Mouse (Mus musculus) liver, embryonic 15.5 days (tissue): ENCODE data around the gene Tead4. TPM values are rescaled to one million over a fixed set of nuclear protein-coding genes. Genes with fewer than 3 reads are reported as not detected.

Experiments
- ATAC-seq: fragments of 200-750 bp; cut with Nextera tagmentation; 2 replicates; pipeline ENCODE4 v1.8.0; 2017; ENCODE audit warnings: moderate number of reproducible peaks, mild to moderate bottlenecking, moderate library complexity; ENCODE audit not compliant: insufficient read depth
- H3K27ac ChIP-seq: fragments of 300-500 bp; sonication (generic); replicated peaks from 2 replicates; pipeline ENCODE4 v1.5.1; 2015; ENCODE audit warnings: mild to moderate bottlenecking, inconsistent platforms
- H3K27me3 ChIP-seq: fragments of 300-500 bp; sonication (generic); 2 replicates; pipeline ENCODE4 v1.6.1; 2015; ENCODE audit warnings: mild to moderate bottlenecking, inconsistent platforms
- H3K36me3 ChIP-seq: fragments of 300-500 bp; sonication (generic); replicated peaks from 2 replicates; pipeline ENCODE4 v1.6.1; 2015; ENCODE audit warnings: moderate library complexity, mild to moderate bottlenecking, inconsistent platforms
- H3K4me1 ChIP-seq: fragments of 300-500 bp; sonication (generic); replicated peaks from 2 replicates; pipeline ENCODE4 v1.6.1; 2015; ENCODE audit warnings: inconsistent platforms
- H3K4me2 ChIP-seq: fragments of 300-500 bp; sonication (generic); 2 replicates; pipeline ENCODE4 v1.6.1; 2015; ENCODE audit warnings: moderate library complexity, mild to moderate bottlenecking, inconsistent platforms
- H3K4me3 ChIP-seq: fragments of 300-500 bp; sonication (generic); replicated peaks from 2 replicates; pipeline ENCODE4 v1.5.1; 2015; ENCODE audit warnings: mild to moderate bottlenecking, inconsistent platforms
- H3K9ac ChIP-seq: fragments of 300-500 bp; sonication (generic); 2 replicates; pipeline ENCODE4 v1.6.1; 2015; ENCODE audit warnings: moderate library complexity, mild to moderate bottlenecking, inconsistent platforms
- H3K9me3 ChIP-seq: fragments of 300-500 bp; sonication (generic); replicated peaks from 2 replicates; pipeline ENCODE4 v1.6.1; 2016; ENCODE audit warnings: inconsistent platforms
- WGBS: fragments of 180-500 bp; shearing (Covaris S2); methylation state at CpG from one replicate; pipeline ENCODE4 v1.1.7; 2015; ENCODE audit warnings: mixed read lengths; ENCODE audit not compliant: insufficient replicate concordance; 5-methylcytosine and 5-hydroxymethylcytosine counted together
- polyA plus RNA-seq: library from polyadenylated mRNA; unstranded; fragments of >200 nt; fragmentation: Nextera tagmentation; extraction: Ambion mirVana; gene quantifications from 2 replicates; pipeline ENCODE4 v1.2.1, GENCODE M21; 2015

The Tead4 gene
- polyA plus RNA-seq, 1 experiment from 2014 or later, result 0.55 TPM

DNA sequence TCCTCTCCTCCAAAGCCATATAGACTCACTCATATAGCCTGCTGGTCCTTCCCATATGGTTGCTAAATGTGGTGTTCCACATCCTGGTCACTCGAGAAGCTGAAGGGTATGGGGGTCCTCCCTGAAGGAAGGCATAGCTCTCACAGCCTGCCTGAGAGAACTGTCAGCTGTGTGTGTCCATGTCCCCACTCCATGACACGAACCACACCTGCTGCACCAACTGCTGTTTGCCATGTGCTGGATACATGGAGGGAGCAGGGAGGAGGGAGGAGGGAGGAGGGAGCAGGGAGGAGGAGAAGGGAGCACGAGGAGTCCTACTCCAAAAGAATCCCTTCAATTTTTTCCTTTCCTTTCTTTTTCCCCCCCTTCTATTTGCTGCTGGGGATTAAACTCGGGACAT lies 30.8 kb downstream of the Tead4 start:
- H3K27me3 ChIP-seq, result no peaks in the 10 kb centered on the region
- 47% methylated on average over 4 of the region's 4 CpGs for WGBS
- no peaks in the 10 kb centered on the region for H3K4me1 ChIP-seq
- no peak overlapping the region for H3K4me2 ChIP-seq
- no peaks in the 10 kb centered on the region for H3K9me3 ChIP-seq
- H3K9ac ChIP-seq, result no peak overlapping the region
- no peak overlapping the region for H3K4me3 ChIP-seq
- no peak for ATAC-seq
- H3K36me3 ChIP-seq, result no peaks in the 10 kb centered on the region
- no peak overlapping the region for H3K27ac ChIP-seq

GRCm38 (mm10) chr6:128264870-128265526 lies 35.6 kb downstream of the Tead4 start:
- Histone ChIP-seq H3K9ac (no peak overlapping the region), H3K27ac (no peak overlapping the region), H3K27me3 (no peaks in the 10 kb centered on the region), H3K9me3 (no peaks in the 10 kb centered on the region), H3K4me1 (no peaks in the 10 kb centered on the region), H3K4me3 (no peak overlapping the region), H3K4me2 (no peak overlapping the region), H3K36me3 (no peaks in the 10 kb centered on the region)
- no peak for ATAC-seq
- 72% methylated on average over 8 of the region's 8 CpGs for WGBS

DNA sequence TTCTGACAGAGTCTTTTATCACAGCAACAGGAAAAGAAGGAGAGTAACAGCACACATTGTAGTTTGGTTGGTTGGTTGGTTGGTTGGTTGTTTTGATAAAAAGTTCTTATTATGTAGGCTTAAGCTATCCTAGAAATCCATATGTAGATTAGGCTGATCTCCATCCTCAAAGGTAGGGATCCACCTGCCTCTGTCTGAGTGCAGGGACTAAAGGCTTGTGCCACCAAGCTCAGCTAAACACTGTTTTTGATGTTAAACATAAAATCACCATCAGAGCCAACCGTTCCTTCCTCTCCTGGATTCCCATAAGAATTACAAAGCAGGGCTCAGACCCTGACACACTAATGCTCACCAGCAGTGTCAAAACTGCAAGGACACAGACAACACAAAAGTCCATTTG lies 39.1 kb downstream of the Tead4 start:
- Histone ChIP-seq H3K4me3 (no peak overlapping the region), H3K9me3 (no peaks in the 10 kb centered on the region), H3K36me3 (no peaks in the 10 kb centered on the region), H3K4me1 (no peaks in the 10 kb centered on the region), H3K27ac (no peak overlapping the region), H3K27me3 (no peaks in the 10 kb centered on the region), H3K4me2 (no peak overlapping the region), H3K9ac (no peak overlapping the region)
- ATAC-seq, result no peak
- 59% methylated on average over 1 of the region's 1 CpGs for WGBS

GRCm38 (mm10) chr6:128259252-128259651 lies 41.4 kb downstream of the Tead4 start:
- H3K4me1 ChIP-seq, result no peaks in the 10 kb centered on the region
- 77% methylated on average over 3 of the region's 3 CpGs for WGBS
- no peak for ATAC-seq
- H3K36me3 ChIP-seq, result no peaks in the 10 kb centered on the region
- no peak overlapping the region for H3K9ac ChIP-seq
- no peaks in the 10 kb centered on the region for H3K27me3 ChIP-seq
- H3K4me3 ChIP-seq, result no peak overlapping the region
- H3K27ac ChIP-seq, result no peak overlapping the region
- H3K9me3 ChIP-seq, result no peaks in the 10 kb centered on the region
- no peak overlapping the region for H3K4me2 ChIP-seq

DNA sequence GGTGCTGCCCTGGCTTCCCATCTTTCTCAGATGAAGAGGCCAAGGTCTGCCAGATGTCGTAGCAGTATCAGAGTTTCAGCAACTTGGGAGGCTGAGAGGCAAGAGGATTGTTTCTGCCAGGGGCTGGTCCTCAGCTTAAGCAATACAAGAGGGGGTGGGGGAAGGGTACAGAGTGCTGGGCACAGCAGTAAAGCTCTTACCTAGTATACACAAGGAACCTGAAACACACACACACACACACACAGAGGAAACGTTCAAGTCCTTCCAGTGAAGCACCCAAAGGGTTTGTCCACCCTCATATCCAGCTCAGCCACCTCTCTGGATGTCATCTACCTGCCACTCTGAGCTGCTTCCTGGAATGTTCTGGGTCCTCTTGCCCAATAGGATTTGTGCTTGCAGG lies 44.7 kb downstream of the Tead4 start:
- WGBS, result 58% methylated on average over 2 of the region's 2 CpGs
- H3K9me3 ChIP-seq, result no peaks in the 10 kb centered on the region
- ATAC-seq, result no peak

GRCm38 (mm10) chr6:128255292-128255691 lies 45.3 kb downstream of the Tead4 start:
- no peak for ATAC-seq
- Histone ChIP-seq H3K36me3 (no peaks in the 10 kb centered on the region), H3K9ac (no peak overlapping the region), H3K27ac (no peak overlapping the region), H3K4me3 (no peak overlapping the region), H3K4me1 (no peaks in the 10 kb centered on the region), H3K4me2 (no peak overlapping the region), H3K9me3 (no peaks in the 10 kb centered on the region), H3K27me3 (no peaks in the 10 kb centered on the region)
- WGBS, result 70% methylated on average over 4 of the region's 4 CpGs

More for the DNA sequence above, 44.7 kb downstream of the Tead4 start:
- Histone ChIP-seq H3K27me3 (no peaks in the 10 kb centered on the region), H3K9ac (no peak overlapping the region), H3K27ac (no peak overlapping the region), H3K4me3 (no peak overlapping the region), H3K36me3 (no peaks in the 10 kb centered on the region), H3K4me1 (no peaks in the 10 kb centered on the region), H3K4me2 (no peak overlapping the region)

DNA sequence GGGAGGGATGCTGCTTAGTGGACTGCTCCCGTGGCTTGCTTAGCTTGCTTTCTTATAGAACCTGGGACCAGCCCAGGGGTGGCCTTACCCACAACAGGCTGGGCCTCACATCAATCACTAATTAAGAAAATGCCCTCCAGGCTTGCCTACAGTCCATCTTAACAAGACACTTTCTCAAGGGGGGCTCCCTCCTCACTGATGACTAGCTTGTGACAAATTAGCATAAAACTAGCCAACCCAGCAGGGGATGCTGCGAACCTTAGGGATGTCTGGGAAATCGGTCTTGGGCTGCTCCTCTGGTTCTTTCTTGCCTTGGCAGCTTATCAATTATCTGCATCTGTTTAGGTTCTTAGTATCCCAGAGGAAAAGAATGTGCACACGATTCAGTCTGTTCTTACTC lies 46.1 kb downstream of the Tead4 start:
- Histone ChIP-seq H3K4me1 (no peaks in the 10 kb centered on the region), H3K36me3 (no peaks in the 10 kb centered on the region), H3K9ac (no peak overlapping the region), H3K4me2 (no peak overlapping the region), H3K27me3 (no peaks in the 10 kb centered on the region), H3K9me3 (no peaks in the 10 kb centered on the region), H3K27ac (no peak overlapping the region), H3K4me3 (no peak overlapping the region)
- WGBS, result 47% methylated on average over 4 of the region's 4 CpGs
- ATAC-seq, result no peak

DNA sequence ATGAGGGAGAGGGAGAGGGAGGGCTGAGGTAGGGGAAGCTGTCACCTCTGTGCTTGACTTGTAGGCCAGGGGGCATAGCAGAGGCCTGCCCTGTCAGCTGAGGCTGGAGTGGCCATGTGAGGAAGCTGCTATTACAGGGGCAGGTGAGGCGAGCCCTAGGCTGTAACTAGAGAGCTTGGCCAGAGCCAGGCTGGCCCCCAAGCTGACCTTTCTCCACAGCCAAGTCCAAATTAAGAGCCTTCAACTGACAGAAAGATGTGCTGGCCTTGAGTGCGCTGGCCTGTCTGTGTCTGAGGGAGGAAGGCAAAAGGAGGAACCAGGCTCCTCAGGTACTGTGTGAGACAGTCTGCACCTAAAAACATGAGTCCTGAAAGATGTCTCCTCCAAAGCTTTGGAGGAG lies 47.5 kb downstream of the Tead4 start:
- no peaks in the 10 kb centered on the region for H3K9me3 ChIP-seq
- H3K4me3 ChIP-seq, result no peak overlapping the region
- H3K4me2 ChIP-seq, result no peak overlapping the region
- H3K36me3 ChIP-seq, result no peaks in the 10 kb centered on the region
- no peaks in the 10 kb centered on the region for H3K4me1 ChIP-seq
- no peak for ATAC-seq
- H3K9ac ChIP-seq, result no peak overlapping the region
- H3K27ac ChIP-seq, result no peak overlapping the region
- WGBS, result 55% methylated on average over 2 of the region's 2 CpGs
- no peaks in the 10 kb centered on the region for H3K27me3 ChIP-seq

GRCm38 (mm10) chr6:128250596-128250995 lies 50.0 kb downstream of the Tead4 start:
- Histone ChIP-seq H3K9me3 (no peaks in the 10 kb centered on the region), H3K4me2 (no peak overlapping the region), H3K27me3 (no peaks in the 10 kb centered on the region), H3K9ac (no peak overlapping the region), H3K4me1 (no peaks in the 10 kb centered on the region), H3K4me3 (no peak overlapping the region), H3K36me3 (no peaks in the 10 kb centered on the region), H3K27ac (no peak overlapping the region)
- WGBS, result 76% methylated on average over 5 of the region's 5 CpGs
- no peak for ATAC-seq

DNA sequence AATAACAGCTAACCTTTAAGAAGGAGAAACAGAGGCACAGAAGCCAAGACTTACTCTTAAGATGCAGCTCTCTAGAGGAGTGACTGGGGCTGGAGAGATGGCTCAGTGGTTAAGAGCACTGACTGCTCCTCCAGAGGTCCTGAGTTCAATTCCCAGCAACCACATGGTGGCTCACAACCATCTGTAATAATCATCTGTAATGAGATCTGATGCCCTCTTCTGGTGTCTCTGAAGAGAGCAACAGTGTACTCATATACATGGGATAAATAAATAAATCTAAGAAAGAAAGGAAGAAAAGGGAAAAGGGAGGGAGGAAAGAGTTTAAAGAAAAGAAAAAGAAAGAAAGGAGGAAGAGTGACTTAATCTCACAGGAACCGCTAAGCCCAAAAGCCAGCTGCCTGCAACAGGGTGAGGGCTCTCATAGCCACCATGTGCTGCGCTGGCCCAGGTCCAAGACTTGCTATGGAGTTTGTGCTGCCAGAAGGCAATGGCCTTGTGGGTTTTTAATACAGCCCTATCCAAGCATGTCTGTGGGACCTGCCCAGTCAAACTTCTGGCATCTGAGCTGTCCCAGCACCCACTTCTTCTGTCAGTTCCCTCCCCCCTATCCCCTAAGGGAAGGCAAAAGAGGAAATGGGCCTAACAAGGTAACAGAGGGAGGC lies 63.4 kb downstream of the Tead4 start:
- H3K4me3 ChIP-seq, result no peak overlapping the region
- WGBS, result 68% methylated on average over 2 of the region's 2 CpGs
- H3K4me1 ChIP-seq, result 0 out of 2 replicates have a peak, but pooled peaks cover 4% of the 10 kb centered on the region
- H3K36me3 ChIP-seq, result no peaks in the 10 kb centered on the region
- no peaks in the 10 kb centered on the region for H3K9me3 ChIP-seq
- no peaks in the 10 kb centered on the region for H3K27me3 ChIP-seq
- H3K9ac ChIP-seq, result no peak overlapping the region
- no peak overlapping the region for H3K4me2 ChIP-seq
- H3K27ac ChIP-seq, result no peak overlapping the region
- no peak for ATAC-seq

DNA sequence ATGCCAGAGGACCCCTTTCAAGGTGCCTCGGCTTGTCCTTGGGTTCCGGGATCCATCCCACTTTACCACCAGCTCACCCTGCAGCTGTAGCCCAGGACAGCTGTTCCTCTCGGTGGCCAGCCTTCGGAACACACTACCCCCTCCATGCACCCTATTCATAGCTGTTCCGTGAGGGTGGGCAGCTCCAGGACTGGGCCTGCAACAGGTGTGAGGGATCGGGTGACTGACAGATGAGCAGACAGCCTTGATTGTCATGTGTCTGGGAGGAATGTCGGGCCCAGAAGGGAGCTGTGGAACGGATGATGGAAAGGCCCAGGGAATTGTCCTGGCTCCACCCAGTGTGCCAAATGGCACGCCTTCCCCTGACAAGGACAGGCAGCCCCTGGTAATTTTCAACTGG lies 64.0 kb downstream of the Tead4 start:
- Histone ChIP-seq H3K36me3 (no peaks in the 10 kb centered on the region), H3K9ac (no peak overlapping the region), H3K9me3 (no peaks in the 10 kb centered on the region), H3K4me3 (no peak overlapping the region), H3K4me2 (no peak overlapping the region), H3K27me3 (no peaks in the 10 kb centered on the region), H3K4me1 (0 out of 2 replicates have a peak, but pooled peaks cover 4% of the 10 kb centered on the region), H3K27ac (no peak overlapping the region)
- ATAC-seq, result no peak
- 64% methylated on average over 9 of the region's 9 CpGs for WGBS

- Histone ChIP-seq H3K4me3 (no peak overlapping the region), H3K4me2 (no peak overlapping the region), H3K27me3 (no peaks in the 10 kb centered on the region), H3K9me3 (no peaks in the 10 kb centered on the region), H3K36me3 (no peaks in the 10 kb centered on the region), H3K4me1 (0 out of 2 replicates have a peak, but pooled peaks cover 4% of the 10 kb centered on the region), H3K27ac (no peak overlapping the region), H3K9ac (no peak overlapping the region)
- WGBS, result 30% methylated on average over 5 of the region's 5 CpGs
- no peak for ATAC-seq
Measured at GRCm38 (mm10) chr6:128234206-128234605, 66.4 kb downstream of the Tead4 start.
